Mouse (Mus musculus) adrenal gland, postnatal 25 days (tissue): ENCODE results near the gene Rbfox1. TPM values are rescaled to one million over a fixed set of nuclear protein-coding genes. Genes with fewer than 3 reads are reported as not detected.

Experiments
- DNase-seq: peaks from one replicate; pipeline ENCODE4 v3.0.0; 2021; ENCODE audit warnings: mixed read lengths
- total RNA-seq: library from RNA; stranded (reverse); gene quantifications from 2 replicates; pipeline ENCODE4 v1.2.3, GENCODE M21; 2021

The Rbfox1 gene
- total RNA-seq, 1 experiment from 2014 or later = 1.7 TPM

DNA sequence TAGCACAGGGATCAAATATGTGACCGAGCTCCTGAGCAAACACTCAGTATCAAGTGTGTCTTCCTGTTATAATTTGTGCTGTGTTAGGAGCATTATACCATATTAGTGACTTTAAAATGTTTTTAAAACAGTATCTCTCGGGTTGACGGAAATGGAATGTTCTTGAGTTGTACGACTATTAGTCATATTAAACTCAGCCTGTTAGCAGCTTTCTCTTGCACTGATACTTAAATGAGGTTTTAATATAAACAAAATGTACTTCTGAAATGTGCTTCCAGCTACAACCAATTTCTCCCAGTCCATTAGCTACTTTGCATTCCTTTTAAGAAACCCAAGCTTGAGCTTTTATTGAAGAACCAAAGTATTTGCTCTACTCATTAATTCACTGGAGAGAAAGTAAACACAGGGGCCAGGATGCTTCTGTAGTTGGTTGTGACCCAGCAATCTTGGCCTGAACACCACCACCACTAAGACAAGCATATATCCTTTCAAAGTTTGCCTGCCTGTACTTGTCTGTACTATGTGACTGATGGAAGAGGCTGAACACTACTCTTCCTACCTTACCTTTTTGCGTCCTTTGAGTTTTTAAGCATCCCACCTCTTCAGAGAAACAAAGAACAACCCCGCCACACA is 944.9 kb downstream of the Rbfox1 start:
- no peak for DNase-seq

DNA sequence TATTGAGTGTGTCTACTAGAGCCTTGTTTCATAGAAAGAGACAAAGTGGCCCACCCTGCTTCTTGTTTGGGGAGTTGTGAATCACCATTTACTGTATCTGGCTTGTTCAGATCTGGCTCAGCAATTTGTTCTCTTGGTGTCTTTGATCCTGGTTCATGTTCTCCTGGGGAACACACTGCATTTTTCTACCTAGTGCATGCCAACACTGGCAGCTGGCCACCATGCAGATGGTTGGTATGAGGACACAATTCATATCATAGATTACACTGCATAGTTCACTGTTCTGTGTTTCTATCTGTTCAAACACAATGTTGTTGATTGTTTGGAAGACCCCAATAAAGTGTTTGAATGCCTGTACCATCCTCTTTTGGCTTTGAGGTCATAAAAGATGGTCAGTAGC is 948.3 kb downstream of the Rbfox1 start:
- DNase-seq = peak; percentile 4

DNA sequence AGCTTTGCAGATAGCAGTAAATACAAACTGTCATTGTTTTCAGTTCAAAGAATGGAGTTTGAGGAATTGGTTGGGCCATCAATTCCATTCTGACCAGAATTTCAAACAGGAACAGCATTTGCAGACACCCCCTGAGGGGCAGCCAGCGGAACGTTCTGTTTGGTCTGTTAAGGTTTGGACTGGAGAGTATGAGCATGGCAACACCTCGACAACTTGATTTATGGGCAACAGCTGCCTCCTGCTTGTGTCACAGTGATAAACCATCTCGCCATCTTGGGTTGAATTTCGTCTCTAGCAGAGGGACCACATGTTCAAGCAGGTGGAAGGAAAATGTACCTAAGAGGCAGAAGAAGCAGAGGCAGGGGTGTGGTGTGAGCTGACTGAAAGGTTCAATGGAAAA is 949.9 kb downstream of the Rbfox1 start:
- DNase-seq = no peak

DNA sequence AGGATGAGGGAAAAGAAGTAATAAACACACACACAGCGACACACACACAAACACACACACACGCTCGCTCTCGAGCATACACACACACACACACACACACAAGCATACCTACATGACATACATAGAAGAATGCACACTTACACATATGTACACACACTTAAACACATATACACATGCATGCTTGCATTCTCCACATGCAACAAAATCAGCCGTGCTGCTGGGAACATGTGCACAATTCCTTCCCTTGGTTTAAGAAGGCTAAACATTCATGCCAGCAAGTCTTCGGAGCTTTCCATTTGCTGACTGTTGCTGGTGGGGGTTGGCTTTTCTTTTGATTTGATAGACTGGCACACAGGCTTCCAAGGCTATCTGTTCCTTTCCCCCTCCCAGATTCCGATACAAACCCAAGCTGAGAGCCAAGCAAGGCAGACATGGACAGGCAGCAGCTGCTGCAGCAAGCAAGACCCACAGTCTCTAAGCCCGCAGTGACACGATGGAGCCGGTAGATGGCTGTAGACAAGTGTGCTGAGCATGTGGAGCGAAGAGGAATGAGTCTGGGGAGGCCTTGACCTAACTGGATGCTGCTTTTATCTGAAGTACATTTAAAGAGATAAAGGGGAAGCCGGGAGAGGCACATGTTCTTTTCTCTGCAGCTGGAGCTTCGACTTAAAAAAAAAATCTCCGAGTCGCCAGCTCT is 954.3 kb downstream of the Rbfox1 start:
- peak; percentile 69 for DNase-seq

DNA sequence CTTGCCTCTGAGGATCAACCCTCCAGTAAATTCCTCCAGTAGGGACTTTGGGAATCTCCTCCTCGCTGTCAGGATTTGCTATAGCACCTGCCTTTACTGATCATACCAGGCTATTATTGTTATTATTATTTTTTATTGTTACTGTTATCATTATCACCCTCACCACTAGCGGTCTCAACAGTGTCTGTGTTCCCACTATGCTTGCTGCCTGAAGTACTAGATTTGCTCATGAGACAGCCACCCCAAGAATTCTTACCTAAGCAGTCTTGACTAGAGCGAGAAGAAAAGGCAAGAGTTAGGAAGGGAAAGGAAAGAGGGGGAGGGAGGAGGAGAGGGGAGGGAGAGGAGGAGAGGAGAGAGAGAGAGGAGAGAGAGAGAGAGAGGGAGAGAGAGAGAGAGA is 954.9 kb downstream of the Rbfox1 start:
- DNase-seq = no peak

DNA sequence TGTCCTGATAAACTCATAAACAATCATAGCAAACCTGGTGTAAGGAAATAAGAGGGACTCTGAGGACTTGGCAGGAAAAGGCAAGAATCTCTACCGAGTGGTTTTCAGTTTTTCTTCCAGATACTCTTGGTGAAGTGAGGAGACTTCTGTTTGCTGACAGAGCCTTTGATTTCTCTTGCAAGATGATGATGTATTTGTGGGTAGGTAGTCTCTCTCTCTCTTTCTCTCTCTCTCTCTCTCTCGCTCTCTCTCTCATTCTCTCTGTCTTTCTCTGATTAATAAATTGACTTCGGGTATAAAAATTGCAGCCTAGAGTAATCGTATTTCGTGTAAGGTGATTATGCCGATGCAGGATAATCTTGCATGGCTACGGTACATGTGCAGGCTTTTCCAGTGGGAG is 955.3 kb downstream of the Rbfox1 start:
- DNase-seq = no peak

DNA sequence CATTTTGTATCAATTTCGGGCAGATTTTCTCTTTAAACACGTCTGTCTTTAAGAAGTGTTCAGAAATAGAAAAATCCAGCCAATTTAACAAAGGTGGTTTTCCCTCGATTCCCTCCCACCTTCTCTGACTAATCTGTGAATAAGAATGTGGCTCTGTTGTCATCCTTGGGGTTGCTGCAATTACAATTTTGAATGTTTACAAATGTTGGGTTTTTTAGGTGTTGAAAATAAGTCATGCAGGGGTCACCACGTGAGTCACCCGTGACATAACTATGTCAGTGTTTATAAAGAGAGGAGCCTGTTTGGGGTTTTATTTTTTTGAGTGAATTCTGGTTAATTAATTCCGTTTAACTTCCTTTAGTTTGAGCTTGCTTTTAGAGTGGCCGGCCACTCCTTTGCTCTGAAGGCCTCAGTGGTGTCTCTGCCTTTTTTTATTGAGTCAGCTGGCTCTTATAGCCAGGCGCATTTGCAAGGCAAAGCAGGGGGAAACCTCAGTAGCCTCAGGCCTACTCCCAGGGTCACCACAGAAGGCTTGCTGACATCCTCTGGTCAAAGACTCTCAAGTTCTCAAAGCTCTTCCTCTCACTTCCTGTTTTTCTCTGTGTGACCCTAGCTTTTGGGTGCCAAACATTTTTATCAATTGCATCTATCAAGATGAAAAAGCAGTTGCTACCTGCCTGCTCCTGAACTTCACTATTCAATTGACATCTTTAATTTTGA is 957.1 kb downstream of the Rbfox1 start:
- DNase-seq = no peak

DNA sequence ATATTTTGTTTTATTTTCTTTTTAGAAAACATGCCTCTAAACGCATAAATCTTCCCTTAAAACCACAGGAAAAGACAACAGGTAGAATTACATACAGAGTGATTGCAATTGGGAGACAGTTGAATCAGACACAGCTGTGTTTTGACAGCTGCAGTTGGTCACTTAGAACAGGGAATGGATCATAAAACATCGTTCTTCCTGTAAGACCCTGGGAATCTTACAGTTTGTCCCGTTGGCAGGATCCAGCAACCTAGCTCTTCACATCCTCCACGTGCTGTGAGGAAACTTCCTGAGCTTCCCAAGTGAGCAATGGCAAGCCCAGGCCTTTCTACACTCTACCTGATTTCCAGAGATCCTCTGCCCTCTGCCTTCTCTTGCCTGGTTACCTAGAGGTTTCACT is 959.5 kb downstream of the Rbfox1 start:
- DNase-seq = no peak

DNA sequence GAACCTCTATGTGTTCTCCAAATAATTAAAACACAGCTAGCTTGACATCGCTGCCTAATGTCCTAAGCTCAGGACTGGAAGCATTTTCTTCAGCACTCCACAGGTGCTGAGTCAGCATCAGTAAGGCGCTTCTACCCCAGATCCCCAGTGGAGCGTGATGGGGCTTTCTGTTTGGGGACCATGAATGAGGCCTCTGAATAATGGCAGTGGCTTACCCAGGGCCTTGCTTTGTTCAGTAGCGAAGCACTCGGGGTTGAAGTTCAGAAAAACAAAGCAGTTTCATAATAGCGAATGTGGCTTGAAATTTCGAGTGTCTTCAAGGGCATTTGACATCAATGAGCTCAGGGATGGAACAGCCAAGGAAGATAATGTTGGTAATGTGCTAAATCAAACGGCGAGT is 966.2 kb downstream of the Rbfox1 start:
- DNase-seq = peak; percentile 5

DNA sequence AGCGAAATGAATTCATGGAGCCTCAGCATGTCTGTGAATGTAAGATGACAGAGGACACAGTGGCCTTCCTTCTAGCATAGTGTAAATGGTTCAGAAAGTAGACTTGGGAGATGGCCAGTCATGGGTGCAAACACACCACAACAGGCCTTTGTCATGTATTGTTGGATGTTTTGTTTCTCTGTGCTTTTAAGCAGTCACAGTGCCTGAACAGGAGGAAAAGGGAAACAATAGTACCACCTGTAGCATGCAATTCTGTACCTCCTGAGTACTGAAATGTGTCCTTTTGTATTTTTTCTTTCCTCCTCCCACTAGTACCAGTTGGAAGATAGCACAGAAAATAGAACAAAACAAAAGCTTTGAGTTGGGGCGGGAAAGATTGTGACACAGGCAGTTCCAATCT is 968.6 kb downstream of the Rbfox1 start:
- no peak for DNase-seq

DNA sequence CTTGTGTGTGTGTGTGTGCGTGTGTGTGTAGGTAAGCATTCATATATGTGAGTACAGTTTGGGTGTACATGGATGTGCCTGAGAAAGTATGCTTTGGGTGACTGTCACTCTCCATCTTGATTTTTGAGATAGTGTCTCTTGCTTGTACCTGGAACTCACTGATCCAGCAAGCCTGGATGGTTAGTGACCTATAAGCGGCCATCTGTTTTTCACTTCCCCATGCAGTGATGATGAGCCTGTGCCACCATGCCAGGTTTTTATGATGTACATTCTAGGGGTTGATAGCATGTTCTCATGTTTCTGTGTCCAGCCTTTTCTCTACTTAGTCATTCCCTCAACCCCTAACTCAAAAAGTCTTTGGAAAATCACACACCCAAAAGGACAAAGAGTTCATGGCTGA is 976.5 kb downstream of the Rbfox1 start:
- DNase-seq = no peak

DNA sequence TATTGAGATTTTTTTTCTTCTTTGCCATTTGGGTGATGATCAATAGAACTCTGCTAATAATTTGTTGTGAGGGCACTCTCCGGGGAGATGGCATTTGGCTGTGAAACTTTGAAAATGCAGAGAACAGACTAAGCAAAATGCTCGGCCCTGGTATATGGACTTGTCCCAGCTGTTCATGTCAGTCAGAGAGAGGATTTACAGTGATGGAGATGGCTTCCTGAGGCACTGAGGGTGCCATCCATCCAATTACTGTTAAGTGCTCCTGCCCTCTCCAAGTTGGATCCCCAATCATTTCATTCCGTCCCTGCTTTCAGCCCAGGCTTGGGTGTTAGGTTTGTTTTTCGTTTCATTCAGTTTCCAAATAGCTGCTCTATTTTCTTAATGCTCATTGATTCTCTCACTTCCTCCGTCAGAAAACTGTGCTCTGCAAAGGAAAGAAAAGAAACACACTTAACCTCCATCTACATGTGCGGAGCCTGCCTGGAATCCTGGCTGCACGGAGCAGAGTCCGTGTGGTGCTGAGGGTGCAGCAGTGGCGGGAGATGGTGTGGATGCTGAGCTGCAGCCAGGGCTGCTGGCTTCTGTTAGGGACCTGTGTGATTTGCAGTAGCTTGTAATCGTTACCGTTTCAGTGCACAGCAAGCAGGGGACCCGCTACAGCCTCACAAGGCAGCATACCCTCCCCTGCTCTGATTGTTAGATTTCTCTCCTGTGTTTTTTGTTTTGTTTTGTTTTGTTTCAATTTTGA is 997.7 kb downstream of the Rbfox1 start:
- DNase-seq = no peak

DNA sequence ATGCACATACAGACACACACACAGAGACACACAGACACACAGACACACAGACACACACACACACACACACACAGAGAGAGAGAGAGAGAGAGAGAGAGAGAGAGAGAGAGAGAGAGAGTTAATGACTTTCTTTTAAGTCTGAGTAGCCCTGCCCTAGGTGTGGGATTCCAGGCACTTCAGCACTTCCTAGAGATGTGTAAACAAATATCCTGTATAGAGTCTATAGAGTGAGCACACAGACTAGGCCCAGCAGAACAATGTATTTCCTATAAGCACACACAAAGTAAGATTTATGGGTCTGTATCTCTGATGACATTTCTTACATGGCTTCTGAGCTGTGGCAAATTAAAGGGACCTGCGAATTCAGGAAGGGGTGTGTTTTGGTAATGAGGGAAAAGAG is 998.6 kb downstream of the Rbfox1 start:
- DNase-seq = no peak

DNA sequence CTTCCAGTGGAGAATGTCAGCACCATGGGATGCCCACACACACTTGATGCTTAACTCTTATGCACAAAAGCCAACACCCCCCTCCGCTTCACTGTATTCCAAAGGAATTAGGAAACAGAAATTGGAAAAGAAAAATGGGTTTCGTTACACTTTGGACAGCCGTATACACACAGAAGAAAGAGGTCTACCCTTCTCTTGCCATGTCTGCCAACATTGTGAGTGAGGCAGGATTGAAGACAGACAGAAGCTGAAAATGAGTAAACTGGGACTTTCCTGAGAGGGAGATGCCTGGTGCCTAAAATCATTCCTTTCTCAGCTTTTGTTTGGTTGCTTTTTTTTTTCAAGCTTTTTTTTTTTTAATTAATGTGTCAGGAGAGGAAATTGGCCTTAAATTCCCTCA is 1000.5 kb downstream of the Rbfox1 start:
- no peak for DNase-seq

DNA sequence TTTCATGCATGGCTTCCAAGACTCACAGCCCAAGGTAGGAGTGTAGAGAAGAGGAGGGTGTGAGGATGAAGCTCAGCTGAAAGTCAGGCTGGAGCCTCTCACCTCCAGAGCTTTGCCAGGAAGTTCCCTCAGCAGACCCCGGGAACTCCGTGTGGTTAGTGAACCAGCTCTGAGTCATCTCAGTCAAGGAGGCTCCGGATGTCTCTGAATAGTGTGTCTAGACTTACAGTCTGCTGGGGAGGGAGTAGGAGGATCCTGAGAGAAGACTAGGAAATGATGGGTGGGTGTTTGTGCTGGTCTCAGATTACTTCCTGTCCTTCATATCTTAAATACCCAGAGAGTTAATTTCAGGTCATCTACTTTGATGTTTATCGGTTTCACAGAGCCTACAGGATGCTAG is 1004.1 kb downstream of the Rbfox1 start:
- DNase-seq = no peak

DNA sequence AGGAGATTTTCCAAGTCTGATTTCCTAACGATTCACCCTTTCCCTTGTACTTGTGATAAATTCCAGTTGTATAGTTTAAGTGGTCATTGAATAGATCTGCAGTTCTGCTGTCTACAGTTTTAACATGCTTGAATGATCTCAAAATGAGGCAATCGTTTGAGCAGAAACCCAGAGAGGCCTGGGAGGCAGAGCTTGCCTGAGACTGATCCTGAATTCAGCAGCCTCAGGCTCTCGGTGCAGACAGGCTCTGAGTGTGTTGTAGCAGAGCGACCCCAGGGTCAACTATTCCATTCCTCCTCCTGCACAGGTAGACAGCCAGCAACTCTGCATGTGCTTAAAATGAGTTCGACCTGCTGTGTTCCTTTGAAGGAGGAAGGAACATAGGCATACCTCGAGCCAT is 1012.6 kb downstream of the Rbfox1 start:
- no peak for DNase-seq

DNA sequence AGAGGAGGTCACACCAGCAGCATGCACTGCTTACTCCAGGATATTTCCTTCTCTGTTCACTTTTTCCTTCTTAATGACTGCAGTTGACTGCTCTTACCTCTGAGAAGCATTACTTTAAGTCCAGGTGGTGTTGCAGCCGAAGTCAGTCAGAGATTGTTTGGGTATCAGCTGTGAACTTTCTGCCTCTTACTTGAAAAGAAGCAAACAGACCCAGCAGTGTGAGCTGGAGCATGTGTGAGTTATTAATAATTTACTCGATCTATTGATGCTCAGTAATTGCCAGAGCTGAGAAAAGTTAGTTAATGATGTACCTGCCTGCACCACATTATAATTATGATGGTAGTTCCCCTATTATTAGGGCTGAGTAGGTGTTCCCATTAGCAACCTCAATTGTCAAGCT is 1014.9 kb downstream of the Rbfox1 start:
- DNase-seq = no peak

DNA sequence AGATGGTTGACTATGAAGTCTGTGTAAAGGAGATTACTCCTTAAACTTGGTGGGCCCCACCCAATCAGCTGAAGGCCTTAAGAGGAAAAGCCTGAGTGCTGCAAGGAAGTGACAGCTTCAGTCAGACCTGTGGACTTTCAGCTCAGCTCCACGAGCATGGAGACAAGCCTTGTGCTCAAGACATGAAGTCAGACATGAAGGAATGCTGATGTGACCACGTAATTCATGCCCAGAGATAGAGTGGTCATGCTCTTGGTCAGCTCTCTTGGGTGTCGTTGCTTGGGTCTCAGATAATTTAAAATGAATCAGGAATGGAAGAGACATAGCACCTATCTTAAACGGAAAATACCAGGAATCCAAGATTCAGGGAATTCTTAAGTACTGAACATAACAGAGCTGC is 1019.8 kb downstream of the Rbfox1 start:
- DNase-seq = no peak

DNA sequence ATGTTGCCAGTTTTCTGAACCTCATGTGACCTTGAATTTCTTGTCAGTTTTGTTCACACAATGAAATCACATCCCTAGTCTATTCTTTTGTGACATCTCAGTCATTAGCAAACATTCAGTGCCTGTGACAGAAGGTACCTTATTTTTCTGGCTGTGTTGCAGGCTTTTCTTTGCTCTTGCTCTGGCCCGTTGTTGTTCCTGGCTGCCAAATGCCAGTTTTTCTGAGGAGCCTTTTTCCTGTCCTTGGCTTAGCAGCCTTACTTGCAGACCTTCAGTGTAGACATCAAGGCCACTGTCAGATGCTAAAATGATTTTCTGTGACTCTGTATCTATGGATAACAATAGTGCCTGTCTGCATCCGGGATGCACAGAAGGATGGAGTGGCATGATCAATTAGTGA is 1020.8 kb downstream of the Rbfox1 start:
- no peak for DNase-seq

DNA sequence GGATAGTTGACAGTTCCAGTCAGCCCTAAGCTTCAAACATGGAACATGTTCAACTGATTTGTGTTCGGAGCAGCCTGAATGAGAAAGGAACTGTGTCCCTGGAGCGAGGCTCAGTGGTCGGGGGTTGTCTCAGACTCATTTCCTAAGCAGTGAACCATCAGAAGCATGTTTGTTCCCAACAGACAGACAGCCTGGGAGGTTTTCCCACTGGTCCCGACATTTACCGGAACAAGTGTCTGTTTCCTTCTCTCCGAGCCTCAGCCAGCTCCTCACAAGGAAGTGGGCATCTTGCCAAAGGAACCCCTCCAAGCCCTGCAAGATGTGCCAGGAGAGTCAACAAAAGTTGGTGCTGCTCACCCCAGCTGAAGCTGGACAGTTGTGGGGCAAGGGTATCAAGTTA is 1022.4 kb downstream of the Rbfox1 start:
- DNase-seq = no peak

DNA sequence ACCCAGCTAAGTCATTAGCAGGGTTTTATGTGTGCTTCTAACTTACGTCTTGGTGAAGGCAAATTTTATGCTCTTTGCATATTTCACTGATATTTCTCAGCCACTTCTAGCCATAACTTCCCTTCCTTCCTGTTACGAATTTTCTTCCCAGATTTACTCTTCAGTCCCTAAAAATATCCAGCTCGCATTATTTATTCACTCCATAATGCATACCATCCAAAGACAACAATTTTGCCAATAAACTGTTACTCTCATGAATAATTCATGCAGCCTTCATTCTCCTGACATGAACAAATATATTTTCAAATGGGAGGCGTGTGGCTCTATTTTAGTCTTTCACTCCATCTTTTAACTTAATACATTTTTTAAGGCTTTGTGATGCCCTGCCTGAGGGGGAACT is 1029.4 kb downstream of the Rbfox1 start:
- DNase-seq = no peak

DNA sequence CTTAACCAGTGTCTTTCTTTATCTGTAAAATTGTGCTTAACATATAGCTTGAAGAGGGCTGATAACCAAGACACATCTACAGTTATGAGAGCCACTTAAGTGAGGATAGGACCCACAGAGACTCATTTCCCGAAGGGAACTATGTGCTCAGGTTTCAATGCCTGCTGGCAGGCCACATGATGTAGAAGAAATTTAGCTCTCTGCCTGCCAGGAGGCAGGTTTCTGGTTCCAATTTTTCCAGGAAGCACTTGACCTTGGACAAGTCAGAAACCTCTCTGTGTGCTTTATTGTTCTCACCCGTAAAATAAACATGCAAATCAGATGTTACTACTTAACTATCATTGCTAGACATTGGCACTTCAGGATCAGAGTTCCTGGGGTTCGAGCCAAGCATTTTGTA is 1033.5 kb downstream of the Rbfox1 start:
- DNase-seq = no peak

DNA sequence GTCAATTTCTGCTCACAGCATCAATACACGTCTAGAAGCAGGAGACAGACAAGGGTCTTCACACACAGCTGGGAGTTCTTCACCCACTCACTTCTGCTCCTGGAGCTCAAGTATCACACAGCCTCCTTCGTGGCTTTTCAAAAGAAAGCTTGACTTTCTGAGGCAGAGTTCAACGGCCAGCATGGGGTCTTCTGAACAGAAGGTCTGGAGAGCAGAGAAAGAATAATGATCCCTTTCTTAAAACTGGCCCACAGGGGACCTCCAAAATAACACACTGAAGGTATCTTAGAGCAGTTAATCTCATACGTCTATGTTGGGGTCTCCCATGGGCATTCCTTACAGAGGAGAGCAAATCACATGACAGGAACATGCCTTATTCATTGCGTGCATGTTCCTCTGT is 1034.5 kb downstream of the Rbfox1 start:
- DNase-seq = no peak
